Mouse (Mus musculus) CD4-positive helper T cell, adult 2 months (primary cell): ENCODE measurements at regions not wholly inside any gene's neighbourhood (a gene's known extent, or its start where the extent isn't known, plus 50 kb on each side); places are given as distances from the start of the nearest gene placed in this dataset.
A peak's percentile ranks its signal among the peaks of the same experiment; 100 is the strongest.

Source experiments
- DNase-seq: peaks from one replicate; pipeline ENCODE4 v3.0.0-alpha.2; 2012; ENCODE audit warnings: low read depth, missing footprints, low spot score

GRCm38 (mm10) chr4:105911678-105912077 is 122.0 kb downstream of the Gm12728 start:
- DNase-seq = no peak

DNA sequence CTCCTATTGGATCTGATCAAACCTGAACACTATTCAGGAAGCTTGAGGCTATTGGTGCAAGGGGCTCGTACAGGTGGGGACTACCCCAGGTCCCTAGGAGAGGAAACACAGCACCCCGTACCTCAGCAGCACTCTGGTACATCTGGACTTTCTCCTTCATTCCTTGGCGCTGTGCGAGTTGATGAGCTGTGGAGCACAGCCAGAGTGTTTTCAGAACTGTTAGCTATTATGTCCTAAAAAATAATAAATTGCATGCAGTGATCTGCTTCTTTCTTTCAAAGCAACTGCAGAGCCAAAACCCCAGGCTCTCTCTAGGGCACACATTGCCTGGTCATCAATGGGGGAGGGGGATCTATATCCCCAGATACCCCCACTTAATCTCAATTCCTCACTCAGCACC is 122.6 kb downstream of the Gm12728 start:
- no peak for DNase-seq

DNA sequence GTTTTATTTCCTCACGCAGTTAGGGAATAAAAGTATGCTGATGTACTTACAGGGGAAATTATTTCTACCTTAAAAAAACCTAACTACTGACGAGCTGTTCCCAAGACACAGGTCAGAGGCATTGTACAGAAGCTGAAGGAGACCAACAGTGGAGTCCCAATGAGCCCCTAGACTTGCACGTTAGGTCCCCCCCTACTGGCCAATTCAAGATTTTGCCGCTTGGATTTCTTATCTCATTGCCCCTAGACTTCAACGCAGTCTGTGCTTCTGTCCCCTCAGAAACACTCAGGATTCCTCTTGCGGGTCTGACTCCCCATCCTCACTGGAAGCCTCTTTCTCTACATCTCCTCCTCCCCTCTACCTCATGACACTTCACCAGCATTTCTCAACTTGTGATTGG is 125.3 kb downstream of the Gm12728 start:
- DNase-seq = no peak

GRCm38 (mm10) chr4:105916229-105916628 is 126.6 kb downstream of the Gm12728 start:
- DNase-seq = no peak

DNA sequence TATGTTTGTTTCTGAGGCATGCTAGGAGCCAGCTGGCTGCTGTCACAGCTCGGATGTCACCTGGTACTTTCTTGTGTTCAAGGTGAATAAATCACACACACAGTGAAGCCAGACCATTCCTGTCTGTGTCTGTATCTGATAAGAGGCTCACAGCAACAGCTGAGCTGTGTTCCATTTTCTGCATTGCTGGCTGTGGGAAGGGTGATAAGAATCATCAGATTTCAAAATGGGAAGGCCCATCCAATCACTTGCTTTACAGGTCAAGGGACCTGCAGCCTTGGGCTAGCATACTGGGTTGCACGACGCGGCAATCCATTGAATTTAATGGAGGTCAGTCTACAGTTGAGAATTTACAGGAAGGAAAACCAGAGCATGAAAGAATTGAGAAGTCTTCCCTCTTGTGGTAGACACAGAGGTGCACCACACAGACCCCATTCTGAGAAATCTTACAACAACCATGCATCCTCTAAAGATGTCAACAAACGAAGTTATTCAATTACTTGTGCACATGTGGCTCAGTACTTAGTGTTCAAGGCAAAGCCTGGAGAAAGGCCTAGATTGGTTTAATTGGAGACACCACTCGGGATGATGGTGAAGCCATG is 135.2 kb downstream of the Gm12728 start:
- no peak for DNase-seq

DNA sequence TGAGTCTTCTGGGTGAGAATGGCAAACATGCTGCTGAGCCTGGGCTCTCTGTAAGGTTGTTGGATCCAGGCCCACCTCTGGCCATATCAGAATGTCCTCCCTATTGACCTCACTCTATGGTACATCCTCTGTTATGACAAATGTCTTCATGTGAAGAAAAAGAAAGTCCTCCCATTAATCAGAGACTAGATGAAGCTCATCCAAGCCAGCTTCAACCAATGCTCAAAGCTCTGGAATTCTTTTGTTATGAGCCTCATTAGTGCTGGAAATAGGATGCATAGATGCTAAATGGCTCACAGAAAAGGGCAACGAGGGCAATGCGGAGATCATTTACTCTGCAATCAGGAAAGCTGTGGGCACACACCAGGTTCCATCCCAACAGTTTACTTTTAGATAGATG is 135.8 kb downstream of the Gm12728 start:
- DNase-seq = no peak

DNA sequence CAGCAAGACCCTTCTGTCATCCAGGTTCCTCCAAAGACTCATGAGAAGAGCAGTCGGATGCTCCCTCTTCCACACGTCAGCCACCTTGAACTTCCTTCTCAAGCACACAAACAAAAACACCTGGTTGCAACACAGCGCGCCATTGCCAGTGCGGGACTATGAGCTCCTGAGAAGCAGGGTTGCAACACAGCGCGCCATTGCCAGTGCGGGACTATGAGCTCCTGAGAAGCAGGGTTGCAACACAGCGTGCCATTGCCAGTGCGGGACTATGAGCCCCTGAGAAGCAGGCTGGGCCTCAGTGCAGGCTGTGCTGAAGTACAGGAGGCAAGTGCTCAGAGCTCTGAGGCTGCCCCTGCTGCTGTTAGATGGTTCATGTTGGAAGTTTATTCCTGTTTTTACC is 140.0 kb downstream of the Gm12728 start:
- DNase-seq = no peak

- no peak for DNase-seq
Observed at GRCm38 (mm10) chr4:105934971-105935370, 145.3 kb downstream of the Gm12728 start.

GRCm38 (mm10) chr4:105936755-105937514 is 147.3 kb downstream of the Gm12728 start:
- DNase-seq = no peak

- no peak for DNase-seq
Observed at GRCm38 (mm10) chr4:105937587-105937986, 147.9 kb downstream of the Gm12728 start.

GRCm38 (mm10) chr4:105938886-105939285 is 149.2 kb downstream of the Gm12728 start:
- no peak for DNase-seq

DNA sequence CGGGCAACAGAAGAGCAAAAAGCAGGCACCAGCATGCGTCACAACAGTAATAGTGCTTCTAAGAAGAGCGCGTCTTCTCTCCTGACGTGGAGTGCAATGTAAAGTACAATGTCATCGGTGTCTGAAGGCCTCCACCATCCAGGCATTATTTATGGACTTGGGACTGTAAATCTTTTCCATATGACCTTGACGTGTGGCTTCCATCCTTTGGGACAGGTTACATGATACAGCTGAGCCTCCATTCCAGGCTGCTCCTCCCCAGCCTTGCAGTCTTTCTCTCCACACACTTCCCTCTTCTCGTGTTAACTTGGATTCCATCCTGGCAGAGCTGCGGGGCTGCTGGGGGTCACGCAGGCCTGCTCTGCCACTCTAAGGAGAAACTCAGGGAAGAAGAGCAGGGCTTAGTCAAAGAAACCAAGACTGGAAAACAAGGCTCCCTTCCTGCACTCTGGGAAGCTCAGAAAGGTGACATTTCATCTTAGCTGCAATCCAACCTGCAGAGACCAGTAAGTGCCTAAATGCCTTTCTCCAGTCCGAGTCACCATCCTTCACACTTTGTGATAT is 150.0 kb downstream of the Gm12728 start:
- DNase-seq = no peak

- DNase-seq = no peak
Observed at GRCm38 (mm10) chr4:105940891-105941290, 151.2 kb downstream of the Gm12728 start.

- DNase-seq = peak; percentile 3
Observed at GRCm38 (mm10) chr4:105941785-105942184, 152.1 kb downstream of the Gm12728 start.

DNA sequence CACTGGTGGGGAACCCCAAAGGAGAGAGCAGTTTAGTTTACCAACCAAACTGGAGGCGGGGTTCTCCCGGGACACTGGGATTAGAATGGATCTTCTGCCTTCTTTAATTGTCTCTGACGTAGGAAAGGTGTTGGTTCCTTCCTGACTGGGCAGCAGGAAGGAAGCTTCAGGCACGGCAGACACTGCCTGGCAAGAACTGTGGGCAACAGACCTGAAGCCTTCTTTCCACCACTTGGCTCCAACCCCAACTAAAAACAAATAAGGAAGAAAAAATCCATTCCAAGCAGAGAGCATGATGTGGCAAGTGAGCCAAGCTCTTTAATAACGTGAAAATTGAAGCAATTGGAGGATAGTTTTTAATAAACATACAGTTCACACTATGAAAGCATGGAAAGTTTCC is 155.3 kb downstream of the Gm12728 start:
- no peak for DNase-seq

DNA sequence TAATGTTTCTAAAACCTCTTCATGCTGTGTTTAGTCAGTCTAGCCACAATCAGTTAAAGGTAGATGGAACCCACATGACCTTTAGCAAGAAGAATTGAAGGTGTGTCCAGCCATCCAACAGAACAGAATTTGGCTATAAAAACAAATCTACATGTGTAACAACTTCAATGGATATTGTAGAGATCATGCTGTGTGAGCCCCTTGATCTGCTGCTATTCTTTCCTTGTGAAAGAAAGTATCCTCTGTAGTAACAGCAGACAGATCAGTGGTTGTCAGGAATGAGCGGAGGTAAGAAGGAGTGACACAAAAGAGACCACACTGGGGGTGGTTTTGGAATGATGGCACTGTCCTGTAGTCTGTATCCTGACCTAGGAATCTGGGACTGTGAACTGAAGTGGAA is 156.3 kb downstream of the Gm12728 start:
- no peak for DNase-seq

- no peak for DNase-seq
Observed at GRCm38 (mm10) chr4:105948326-105948725, 158.7 kb downstream of the Gm12728 start.

DNA sequence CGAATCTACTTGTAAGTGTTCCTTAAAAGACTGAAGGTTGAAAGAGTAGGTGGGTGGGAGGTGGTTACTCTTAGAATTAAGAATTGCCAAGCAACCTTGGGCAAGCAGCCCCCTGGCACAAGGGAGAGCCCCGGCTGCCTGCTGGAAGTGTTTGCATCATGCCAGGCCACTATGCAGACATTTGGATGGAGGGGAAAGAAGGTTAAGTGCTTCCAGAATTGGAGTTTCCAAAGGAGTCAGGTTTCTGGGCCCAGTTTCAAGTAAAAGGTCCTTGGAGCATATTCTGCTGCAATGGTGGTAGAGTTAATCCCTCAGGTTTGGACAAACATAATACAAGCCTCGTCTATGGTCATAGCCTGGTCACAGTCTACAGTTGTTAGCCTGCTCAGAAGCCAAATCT is 162.7 kb downstream of the Gm12728 start:
- no peak for DNase-seq

GRCm38 (mm10) chr4:105956516-105956915 is 166.8 kb downstream of the Gm12728 start:
- DNase-seq = no peak

DNA sequence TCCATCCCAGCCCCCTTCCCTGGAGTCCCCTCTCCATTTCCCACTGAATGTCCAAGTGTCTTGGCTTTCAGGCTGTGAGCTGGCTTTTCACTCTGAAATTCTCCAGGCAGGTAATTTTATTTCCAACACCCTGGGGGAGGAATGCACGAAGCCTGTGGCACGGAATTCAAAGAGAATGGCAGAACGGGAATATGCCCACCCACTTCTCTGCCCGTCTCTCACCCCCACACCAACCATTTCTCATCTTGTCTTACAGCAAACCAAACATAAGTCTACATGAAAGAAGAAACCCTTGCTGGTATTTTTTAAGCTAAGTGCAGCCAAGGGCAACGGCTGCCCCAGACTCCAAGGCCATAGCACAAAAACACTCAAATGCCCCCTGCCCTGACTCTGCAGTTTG is 168.7 kb downstream of the Gm12728 start:
- DNase-seq = no peak

- no peak for DNase-seq
Observed at GRCm38 (mm10) chr4:105961686-105962360, 172.2 kb downstream of the Gm12728 start.

GRCm38 (mm10) chr4:105962542-105962941 is 172.9 kb downstream of the Gm12728 start:
- no peak for DNase-seq

DNA sequence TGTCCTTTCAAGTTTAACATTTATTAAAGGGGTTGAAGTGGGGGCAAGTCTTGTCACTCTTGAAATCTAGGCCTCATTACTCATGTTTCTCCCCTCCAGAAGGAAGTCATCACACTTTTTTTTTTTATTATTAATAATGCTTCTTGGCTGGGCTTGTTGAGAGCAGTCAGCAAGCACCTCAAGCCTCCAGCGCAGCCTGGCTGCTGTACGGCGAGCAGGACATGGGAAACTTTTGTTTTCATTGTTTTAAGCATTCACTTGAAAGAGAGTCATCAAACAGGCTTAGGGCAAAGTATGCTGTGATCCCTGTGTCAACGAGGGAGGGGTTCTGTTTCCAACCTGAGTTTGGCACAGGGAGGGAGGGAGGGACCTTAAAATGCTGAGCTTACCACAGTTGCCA is 178.7 kb downstream of the Gm12728 start:
- DNase-seq = no peak
